ENCODE assay signal across 14 mouse cellular contexts in the genomic region with DNA sequence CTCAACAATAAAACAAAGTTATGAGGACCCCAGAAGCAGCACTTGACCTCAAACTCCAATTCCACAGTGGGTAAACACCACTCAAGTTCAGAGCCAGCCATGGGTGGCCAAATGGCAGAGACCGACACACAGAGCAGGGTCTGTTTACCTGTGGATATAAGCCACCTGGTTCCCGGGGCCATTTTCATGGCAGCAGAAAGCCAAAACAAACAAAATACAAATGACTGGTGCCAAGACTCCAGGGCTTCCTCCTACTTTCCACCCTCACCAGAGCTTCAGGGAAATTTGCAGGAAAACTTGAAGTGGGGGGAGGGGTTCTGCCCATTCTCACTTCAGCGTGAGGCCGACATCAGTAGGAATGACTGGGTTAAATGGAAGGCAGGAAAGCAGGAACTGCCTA.
DNase-seq lines count a peak whose midpoint lies in the region; ATAC-seq and TF ChIP-seq lines count a peak whose summit lies in the region.
"Had no signal": no experiment of that assay in that cellular context is flagged by ENCODE, and none has a peak within 500 bp of the region (broad histone marks: within the 10 kb centered on the region; RNA-seq: fewer than 3 reads in every experiment).

No protein-coding gene starts in this region.

- peaks cover 2 to 21% of the 10 kb centered on the region in 2 experiments; a peak in 3 of 4 replicates for H3K4me1 ChIP-seq in heart, embryonic 14.5 days (ENCODE audit: control insufficient read depth in 2 of 2, insufficient read depth in 2 of 2, low read length in 2 of 2)
- no peaks in the 10 kb centered on the region; the same call in 1 of the 2 replicates for H3K4me1 ChIP-seq in lung, embryonic 14.5 days (ENCODE audit: insufficient read depth)
- peaks cover 15% of the 10 kb centered on the region for H3K4me1 ChIP-seq in lung, adult 2 months (ENCODE audit: control insufficient read depth, insufficient read depth, low read length)
- no peaks in the 10 kb centered on the region for H3K4me1 ChIP-seq in limb, embryonic 14.5 days (ENCODE audit: control insufficient read depth, insufficient read depth, low read length)
- no peaks in the 10 kb centered on the region for H3K4me1 ChIP-seq in stomach, postnatal 0 days (replicated peaks; ENCODE audit: control insufficient read depth, insufficient read depth)
- peaks cover 6% of the 10 kb centered on the region for H3K4me1 ChIP-seq in forebrain, embryonic 15.5 days
- 0 out of 2 replicates have a peak, but pooled peaks cover 4% of the 10 kb centered on the region for H3K4me1 ChIP-seq in midbrain, embryonic 14.5 days (ENCODE audit: control insufficient read depth, insufficient read depth, low read length)

- H3K4me3 ChIP-seq in heart, embryonic 14.5 days (ENCODE audit: control insufficient read depth in 1 of 2, insufficient read depth in 1 of 2, low read depth in 1 of 2, low read length in 2 of 2) = no peak overlapping the region; a peak in 1 of 4 replicates
- H3K4me3 ChIP-seq in lung, embryonic 14.5 days (ENCODE audit: low read depth, low read length) = no peak overlapping the region
- H3K4me3 ChIP-seq in lung, adult 2 months (replicated peaks; ENCODE audit: extremely low read depth, low read depth, low read length) = no peak overlapping the region
- peak overlapping the region; percentile 86; the same call in 1 of the 2 replicates for H3K4me3 ChIP-seq in limb, embryonic 14.5 days (replicated peaks; ENCODE audit: low read length)
- H3K4me3 ChIP-seq in stomach, postnatal 0 days (ENCODE audit: low read depth, low read length) = peak overlapping the region; percentile 85; the same call in 1 of the 2 replicates
- no peak overlapping the region for H3K4me3 ChIP-seq in forebrain, embryonic 15.5 days
- no peak overlapping the region for H3K4me3 ChIP-seq in midbrain, embryonic 14.5 days (replicated peaks; ENCODE audit: low read depth, low read length)
- H3K4me3 ChIP-seq: erythroblast, embryonic 14.5 days; midbrain, embryonic 15.5 days had no signal

- peaks cover 6% of the 10 kb centered on the region; the same call in 1 of the 2 replicates for H3K36me3 ChIP-seq in heart, embryonic 14.5 days (ENCODE audit: control insufficient read depth, insufficient read depth, low read length)
- H3K36me3 ChIP-seq in lung, embryonic 14.5 days (ENCODE audit: insufficient read depth) = peaks cover 10% of the 10 kb centered on the region; the same call in 1 of the 2 replicates
- H3K36me3 ChIP-seq in limb, embryonic 14.5 days (ENCODE audit: control insufficient read depth, insufficient read depth, low read length) = peaks cover 10% of the 10 kb centered on the region
- H3K36me3 ChIP-seq in stomach, postnatal 0 days (ENCODE audit: control insufficient read depth, insufficient read depth, low read length) = 0 out of 2 replicates have a peak, but pooled peaks cover 2% of the 10 kb centered on the region
- H3K36me3 ChIP-seq in forebrain, embryonic 15.5 days = 0 out of 2 replicates have a peak, but pooled peaks cover 2% of the 10 kb centered on the region
- no peaks in the 10 kb centered on the region for H3K36me3 ChIP-seq in midbrain, embryonic 14.5 days (ENCODE audit: control insufficient read depth, insufficient read depth, low read length)
- H3K36me3 ChIP-seq: midbrain, embryonic 15.5 days had no signal

- H3K9me3 ChIP-seq in heart, embryonic 14.5 days (ENCODE audit: control insufficient read depth, low read length) = no peaks in the 10 kb centered on the region
- H3K9me3 ChIP-seq in lung, embryonic 14.5 days (ENCODE audit: low read depth, low read length) = no peaks in the 10 kb centered on the region
- peaks cover 11% of the 10 kb centered on the region for H3K9me3 ChIP-seq in limb, embryonic 14.5 days (ENCODE audit: control insufficient read depth, low read length)
- H3K9me3 ChIP-seq in stomach, postnatal 0 days (ENCODE audit: control insufficient read depth, low read length) = no peaks in the 10 kb centered on the region
- no peaks in the 10 kb centered on the region for H3K9me3 ChIP-seq in forebrain, embryonic 15.5 days
- H3K9me3 ChIP-seq in midbrain, embryonic 14.5 days (ENCODE audit: control insufficient read depth, low read length) = peaks cover 5% of the 10 kb centered on the region

- no peak for TF ChIP-seq EP300 in stomach, postnatal 0 days (optimal IDR thresholded peaks at IDR 0.05)

- H3K27ac ChIP-seq in heart, embryonic 14.5 days (replicated peaks in 1 of 2; ENCODE audit: control insufficient read depth in 1 of 2, insufficient read depth in 1 of 2, low read depth in 2 of 2, low read length in 2 of 2) = peak overlapping the region in 1 of 2 experiments; percentile 33; a peak in 1 of 4 replicates
- H3K27ac ChIP-seq in lung, embryonic 14.5 days (ENCODE audit: low read depth) = no peak overlapping the region
- no peak overlapping the region for H3K27ac ChIP-seq in limb, embryonic 14.5 days (replicated peaks; ENCODE audit: low read depth, low read length)
- peak overlapping the region; percentile 97 for H3K27ac ChIP-seq in stomach, postnatal 0 days (replicated peaks)
- H3K27ac ChIP-seq in forebrain, embryonic 15.5 days (replicated peaks) = no peak overlapping the region
- no peak overlapping the region for H3K27ac ChIP-seq in midbrain, embryonic 14.5 days (replicated peaks; ENCODE audit: low read depth, low read length)
- H3K27ac ChIP-seq: midbrain, embryonic 15.5 days had no signal

- no peak for ATAC-seq in heart, embryonic 14.5 days (ENCODE audit: insufficient number of reproducible peaks, insufficient read depth, low FRiP score, low read depth)
- no peak for ATAC-seq in lung, embryonic 14.5 days (ENCODE audit: insufficient read depth)
- no peak for ATAC-seq in limb, embryonic 14.5 days (ENCODE audit: low FRiP score, low read depth)
- ATAC-seq in stomach, postnatal 0 days (ENCODE audit: low FRiP score, low TSS enrichment) = no peak
- no peak for ATAC-seq in forebrain, embryonic 15.5 days (replicated peaks)
- no peak for ATAC-seq in midbrain, embryonic 14.5 days (ENCODE audit: low FRiP score, low TSS enrichment)
- ATAC-seq: activated CD4-positive, CD25-positive, alpha-beta regulatory T cell, adult 4 months; midbrain, embryonic 15.5 days had no signal

- no peak for TF ChIP-seq POLR2A in lung, adult 2 months (IDR thresholded peaks at IDR 0.05; ENCODE audit: borderline replicate concordance, extremely low read depth, low read depth, low read length)
- TF ChIP-seq POLR2A in limb, embryonic 14.5 days (IDR thresholded peaks at IDR 0.05; ENCODE audit: borderline replicate concordance, extremely low read depth, insufficient read depth, insufficient read length) = no peak

- TF ChIP-seq CTCF in lung, embryonic 14.5 days (IDR thresholded peaks at IDR 0.05; ENCODE audit: low read depth) = no peak
- TF ChIP-seq CTCF in lung, adult 2 months (IDR thresholded peaks at IDR 0.05; ENCODE audit: insufficient read depth, low read length) = no peak
- no peak for TF ChIP-seq CTCF in stomach, postnatal 0 days (IDR thresholded peaks at IDR 0.05; ENCODE audit: low read depth)

- no peak for DNase-seq in heart, adult 8-10 months (ENCODE audit: low spot score)
- DNase-seq in lung, embryonic 14.5 days = peak; percentile 23
- DNase-seq in lung, adult 2 months = no peak
- no peak for DNase-seq in limb, embryonic 14.5 days (ENCODE audit: low spot score)
- DNase-seq in stomach, postnatal 0 days (ENCODE audit: low spot score) = no peak
- DNase-seq in midbrain, embryonic 14.5 days = no peak
- DNase-seq: cerebellum, postnatal 14 days; left cerebral cortex, postnatal 4 days; right cerebral cortex, postnatal 25 days had no signal

- H3K27me3 ChIP-seq in heart, embryonic 14.5 days (ENCODE audit: control insufficient read depth, insufficient read depth, low read length) = no peaks in the 10 kb centered on the region
- H3K27me3 ChIP-seq in lung, embryonic 14.5 days (ENCODE audit: insufficient read depth, low read length) = no peaks in the 10 kb centered on the region
- no peaks in the 10 kb centered on the region for H3K27me3 ChIP-seq in limb, embryonic 14.5 days (ENCODE audit: control insufficient read depth, insufficient read depth, low read length)
- no peaks in the 10 kb centered on the region for H3K27me3 ChIP-seq in stomach, postnatal 0 days (ENCODE audit: control insufficient read depth, insufficient read depth, low read length)
- H3K27me3 ChIP-seq in forebrain, embryonic 15.5 days = no peaks in the 10 kb centered on the region
- H3K27me3 ChIP-seq in midbrain, embryonic 14.5 days (ENCODE audit: control insufficient read depth, insufficient read depth, low read length) = no peaks in the 10 kb centered on the region
- H3K27me3 ChIP-seq: midbrain, embryonic 15.5 days had no signal

- H3K4me2 ChIP-seq in heart, embryonic 14.5 days (ENCODE audit: low read length) = peak overlapping the region; percentile 82
- peak overlapping the region; percentile 77; the same call in 1 of the 2 replicates for H3K4me2 ChIP-seq in lung, embryonic 14.5 days
- no peak overlapping the region for H3K4me2 ChIP-seq in limb, embryonic 14.5 days (replicated peaks; ENCODE audit: low read depth, low read length, severe bottlenecking)
- H3K4me2 ChIP-seq in stomach, postnatal 0 days (replicated peaks; ENCODE audit: low read depth) = peak overlapping the region; percentile 74; the same call in 1 of the 2 replicates
- H3K4me2 ChIP-seq in forebrain, embryonic 15.5 days (replicated peaks) = no peak overlapping the region
- no peak overlapping the region for H3K4me2 ChIP-seq in midbrain, embryonic 14.5 days (ENCODE audit: low read length)
- H3K4me2 ChIP-seq: midbrain, embryonic 15.5 days had no signal

- 55% methylated on average over 4 of the region's 4 CpGs for WGBS in heart, embryonic 14.5 days
- 59% methylated on average over 4 of the region's 4 CpGs for WGBS in lung, embryonic 14.5 days
- 39% methylated on average over 4 of the region's 4 CpGs for WGBS in lung, adult 2 months
- WGBS in limb, embryonic 14.5 days = 79% methylated on average over 4 of the region's 4 CpGs
- 53% methylated on average over 4 of the region's 4 CpGs for WGBS in stomach, postnatal 0 days
- WGBS in forebrain, embryonic 15.5 days = 94% methylated on average over 4 of the region's 4 CpGs
- WGBS in midbrain, embryonic 14.5 days = 96% methylated on average over 4 of the region's 4 CpGs

- H3K9ac ChIP-seq in heart, embryonic 14.5 days (ENCODE audit: low read length) = no peak overlapping the region
- H3K9ac ChIP-seq in lung, embryonic 14.5 days = no peak overlapping the region
- no peak overlapping the region for H3K9ac ChIP-seq in limb, embryonic 14.5 days (ENCODE audit: low read depth, low read length, severe bottlenecking)
- H3K9ac ChIP-seq in stomach, postnatal 0 days (ENCODE audit: low read length) = no peak overlapping the region
- no peak overlapping the region for H3K9ac ChIP-seq in forebrain, embryonic 15.5 days (replicated peaks)
- no peak overlapping the region for H3K9ac ChIP-seq in midbrain, embryonic 14.5 days (replicated peaks; ENCODE audit: low read length)
- H3K9ac ChIP-seq: midbrain, embryonic 15.5 days had no signal

Comparison
In these comparisons a context has a peak if more than half of its experiments do, and no peak if none do; other contexts are left out.
1. H3K4me2 ChIP-seq: peak in heart, embryonic 14.5 days (single experiment), lung, embryonic 14.5 days (single experiment) and stomach, postnatal 0 days (single experiment); none in limb, embryonic 14.5 days (single experiment), forebrain, embryonic 15.5 days (single experiment) and midbrain, embryonic 14.5 days (single experiment).
2. H3K4me3 ChIP-seq: peak in limb, embryonic 14.5 days (single experiment) and stomach, postnatal 0 days (single experiment); none in heart, embryonic 14.5 days (0 of 2), lung, embryonic 14.5 days (single experiment), lung, adult 2 months (single experiment), forebrain, embryonic 15.5 days (single experiment) and midbrain, embryonic 14.5 days (single experiment).